Comparison of ENCODE assay signal across 9 mouse cellular contexts in the genomic region with DNA sequence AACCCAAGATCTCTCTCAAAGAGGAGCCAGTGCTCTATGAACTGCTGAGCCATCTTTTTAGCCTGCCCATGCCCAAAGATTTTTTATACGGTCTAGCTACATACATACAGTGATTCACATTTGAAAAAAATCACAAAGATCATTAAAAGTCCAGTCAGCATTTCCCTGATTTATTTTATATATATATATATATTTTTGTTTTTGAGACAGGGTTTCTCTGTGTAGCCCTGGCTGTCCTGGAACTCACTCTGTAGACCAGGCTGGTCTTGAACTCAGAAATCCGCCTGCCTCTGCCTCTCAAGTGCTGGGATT. TPM values are rescaled to one million over a fixed set of nuclear protein-coding genes. Genes with fewer than 3 reads are reported as not detected.
"Had no signal": no experiment of that assay in that cellular context is flagged by ENCODE, and none has a peak within 500 bp of the region (broad histone marks: within the 10 kb centered on the region; RNA-seq: fewer than 3 reads in every experiment).

No protein-coding gene starts in this region.

RNA-seq across cellular contexts. Expression of gene Npb, which starts 25.3 kb away (rescaled TPM):
- total RNA-seq: gastrocnemius, postnatal 10 days; gastrocnemius, postnatal 25 days; granulocyte monocyte progenitor cell, adult 5-6 weeks; heart, adult 18-20 months; heart, postnatal 25 days; left cerebral cortex, postnatal 10 days; left cerebral cortex, postnatal 25 days; liver, adult 2 months had no signal
- polyA plus RNA-seq: hindbrain, embryonic 11.5 days had no signal
